Mouse (Mus musculus) ES-Bruce4 (cell line): Measurements from ENCODE around the gene Ptcd2. TPM values are rescaled to one million over a fixed set of nuclear protein-coding genes. Genes with fewer than 3 reads are reported as not detected.

Experiments used
- H3K27ac ChIP-seq: 2 replicates; pipeline ENCODE4 v1.5.1; 2012; ENCODE audit warnings: low read length, inconsistent platforms; ENCODE audit not compliant: insufficient read depth
- H3K27me3 ChIP-seq: 2 replicates; pipeline ENCODE4 v1.6.1; 2012; ENCODE audit warnings: mild to moderate bottlenecking, low read length, inconsistent platforms; ENCODE audit not compliant: control insufficient read depth, poor library complexity, insufficient read depth, severe bottlenecking
- H3K36me3 ChIP-seq: 2 replicates; pipeline ENCODE4 v1.6.1; 2012; ENCODE audit warnings: inconsistent platforms, mild to moderate bottlenecking, low read length, moderate library complexity; ENCODE audit not compliant: control insufficient read depth, poor library complexity, insufficient read depth, severe bottlenecking
- H3K4me1 ChIP-seq: one replicate; pipeline ENCODE4 v1.8.1; 2011; ENCODE audit warnings: low read length; ENCODE audit not compliant: control insufficient read depth, insufficient read depth
- H3K4me3 ChIP-seq: 2 replicates; pipeline ENCODE4 v1.5.1; 2011; ENCODE audit warnings: low read depth, mild to moderate bottlenecking, low read length
- H3K9ac ChIP-seq: 2 replicates; pipeline ENCODE4 v1.6.1; 2012; ENCODE audit warnings: low read depth, mild to moderate bottlenecking, inconsistent platforms; ENCODE audit not compliant: poor library complexity, severe bottlenecking
- H3K9me3 ChIP-seq: replicated peaks from 2 replicates; pipeline ENCODE4 v1.6.1; 2012; ENCODE audit warnings: mild to moderate bottlenecking, low read length, inconsistent platforms; ENCODE audit not compliant: control insufficient read depth, poor library complexity, insufficient read depth, severe bottlenecking
- CTCF ChIP-seq: IDR thresholded peaks from one replicate; pipeline ENCODE4 v1.8.1; 2011; ENCODE audit warnings: low read depth, low read length
- EP300 ChIP-seq: IDR thresholded peaks from 2 replicates; pipeline ENCODE4 v1.6.1; 2011; ENCODE audit warnings: low read depth, low read length; ENCODE audit not compliant: insufficient read depth
- POLR2A ChIP-seq: IDR thresholded peaks from one replicate; pipeline ENCODE4 v1.8.1; 2011; ENCODE audit warnings: low read length; ENCODE audit not compliant: insufficient read depth
- polyA plus RNA-seq: library from polyadenylated mRNA; stranded (reverse); fragments of >200 nt; gene quantifications from 2 replicates; pipeline ENCODE4 v1.2.4, GENCODE M21; 2011; ENCODE audit warnings: low read depth; ENCODE audit not compliant: missing spikeins, insufficient read depth, insufficient read length

Ptcd2 gene
- polyA plus RNA-seq, 1 experiment = 40.2 TPM

- TF ChIP-seq POLR2A (no peak), EP300 (no peak), CTCF (no peak)
- Histone ChIP-seq H3K9me3 (no peaks in the 10 kb centered on the region), H3K9ac (no peak overlapping the region), H3K4me3 (no peak overlapping the region), H3K27me3 (no peaks in the 10 kb centered on the region), H3K36me3 (peaks cover 6% of the 10 kb centered on the region), H3K27ac (no peak overlapping the region), H3K4me1 (no peaks in the 10 kb centered on the region)
Observed at GRCm38 (mm10) chr13:99316366-99316765, 28.1 kb downstream of the Ptcd2 start.

GRCm38 (mm10) chr13:99314657-99315181 is 29.8 kb downstream of the Ptcd2 start:
- Histone ChIP-seq H3K4me1 (no peaks in the 10 kb centered on the region), H3K9ac (no peak overlapping the region), H3K27ac (no peak overlapping the region), H3K27me3 (no peaks in the 10 kb centered on the region), H3K9me3 (no peaks in the 10 kb centered on the region), H3K36me3 (0 out of 2 replicates have a peak, but pooled peaks cover 1% of the 10 kb centered on the region), H3K4me3 (no peak overlapping the region)
- no peak for TF ChIP-seq CTCF
- TF ChIP-seq POLR2A = no peak
- TF ChIP-seq EP300 = no peak

- TF ChIP-seq POLR2A = no peak
- no peak for TF ChIP-seq CTCF
- no peak for TF ChIP-seq EP300
- Histone ChIP-seq H3K9me3 (no peaks in the 10 kb centered on the region), H3K36me3 (no peaks in the 10 kb centered on the region), H3K9ac (no peak overlapping the region), H3K4me3 (no peak overlapping the region), H3K27me3 (no peaks in the 10 kb centered on the region), H3K4me1 (no peaks in the 10 kb centered on the region), H3K27ac (no peak overlapping the region)
Observed at GRCm38 (mm10) chr13:99314098-99314497, 30.4 kb downstream of the Ptcd2 start.

GRCm38 (mm10) chr13:99308393-99308792 is 36.1 kb downstream of the Ptcd2 start:
- Histone ChIP-seq H3K27me3 (no peaks in the 10 kb centered on the region), H3K4me1 (no peaks in the 10 kb centered on the region), H3K9me3 (no peaks in the 10 kb centered on the region), H3K9ac (no peak overlapping the region), H3K36me3 (no peaks in the 10 kb centered on the region), H3K4me3 (no peak overlapping the region), H3K27ac (no peak overlapping the region)
- TF ChIP-seq POLR2A = no peak
- TF ChIP-seq EP300 = no peak
- no peak for TF ChIP-seq CTCF

- no peak for TF ChIP-seq CTCF
- TF ChIP-seq POLR2A = no peak
- TF ChIP-seq EP300 = no peak
- H3K4me3 ChIP-seq = no peak overlapping the region
- H3K27ac ChIP-seq = no peak overlapping the region
- H3K9ac ChIP-seq = no peak overlapping the region
- H3K27me3 ChIP-seq = no peaks in the 10 kb centered on the region
- H3K9me3 ChIP-seq = no peaks in the 10 kb centered on the region
- H3K36me3 ChIP-seq = no peaks in the 10 kb centered on the region
- no peaks in the 10 kb centered on the region for H3K4me1 ChIP-seq
Observed at GRCm38 (mm10) chr13:99307930-99308359, 36.6 kb downstream of the Ptcd2 start.

- Histone ChIP-seq H3K9me3 (no peaks in the 10 kb centered on the region), H3K9ac (no peak overlapping the region), H3K27me3 (no peaks in the 10 kb centered on the region; the same call in 1 of the 2 replicates), H3K4me1 (no peaks in the 10 kb centered on the region), H3K36me3 (no peaks in the 10 kb centered on the region), H3K4me3 (no peak overlapping the region), H3K27ac (no peak overlapping the region)
- no peak for TF ChIP-seq POLR2A
- no peak for TF ChIP-seq CTCF
- TF ChIP-seq EP300 = no peak
Observed at GRCm38 (mm10) chr13:99306164-99306563, 38.3 kb downstream of the Ptcd2 start.
